Mouse (Mus musculus): ENCODE data around the gene Pelo.

The Pelo gene

DNA sequence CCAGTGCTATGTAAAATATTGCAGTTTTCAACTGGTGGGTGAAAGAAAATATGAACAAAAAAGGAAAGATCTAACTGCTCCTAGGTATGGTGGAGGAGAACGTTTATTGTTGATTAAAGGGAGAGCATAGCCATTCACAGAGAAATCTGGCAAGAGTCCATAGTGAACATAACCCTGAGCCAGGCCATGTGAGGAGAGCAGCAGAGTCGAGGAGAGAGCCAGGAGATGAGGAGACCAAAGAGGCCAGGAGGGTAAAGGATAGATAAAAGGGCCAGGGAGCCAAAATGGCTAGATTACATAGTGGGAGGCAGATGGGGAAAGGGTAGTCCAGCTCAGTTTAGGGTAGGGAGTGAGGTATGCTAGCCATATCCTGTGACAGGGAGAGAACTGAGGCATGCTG lies 6.2 kb upstream of the Pelo start:
- DNase-seq, result no peak

DNA sequence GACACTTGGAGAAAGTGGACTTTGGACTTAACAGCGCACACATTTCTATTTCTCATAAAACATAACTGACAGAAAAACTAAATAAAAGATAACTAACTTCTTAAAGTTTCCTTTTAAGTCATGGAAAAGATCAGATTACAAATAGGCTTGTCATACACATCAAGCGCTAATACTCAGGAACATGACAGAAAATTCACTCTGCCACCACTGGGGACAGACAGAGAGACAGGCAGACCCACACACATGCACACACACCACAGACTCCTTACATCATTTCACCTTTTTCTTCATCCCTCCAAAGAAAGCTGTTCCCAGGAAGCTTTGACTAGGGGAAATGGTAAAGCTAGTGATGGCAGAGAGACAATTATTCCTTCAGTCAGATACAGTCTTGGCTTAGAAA lies 5.4 kb upstream of the Pelo start:
- DNase-seq, result no peak

DNA sequence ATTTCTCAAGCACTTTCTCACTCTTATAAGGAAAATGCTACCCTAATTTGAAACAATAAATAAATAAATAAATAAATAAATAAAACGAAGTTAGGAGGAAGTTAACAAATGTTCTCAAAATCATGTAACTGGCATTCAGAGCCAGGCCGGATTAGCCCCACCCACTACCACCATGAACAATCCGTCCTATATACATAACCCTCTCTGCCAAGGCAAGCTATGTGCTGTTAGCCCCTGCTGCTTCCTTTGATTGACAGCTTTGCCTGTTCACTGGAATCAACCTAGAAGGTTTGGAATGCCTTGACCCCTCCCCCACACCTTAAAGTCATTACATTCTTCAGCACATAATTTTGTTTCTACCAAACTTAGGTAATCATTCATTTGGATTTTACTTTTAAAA lies 1.5 kb upstream of the Pelo start:
- no peak for DNase-seq

DNA sequence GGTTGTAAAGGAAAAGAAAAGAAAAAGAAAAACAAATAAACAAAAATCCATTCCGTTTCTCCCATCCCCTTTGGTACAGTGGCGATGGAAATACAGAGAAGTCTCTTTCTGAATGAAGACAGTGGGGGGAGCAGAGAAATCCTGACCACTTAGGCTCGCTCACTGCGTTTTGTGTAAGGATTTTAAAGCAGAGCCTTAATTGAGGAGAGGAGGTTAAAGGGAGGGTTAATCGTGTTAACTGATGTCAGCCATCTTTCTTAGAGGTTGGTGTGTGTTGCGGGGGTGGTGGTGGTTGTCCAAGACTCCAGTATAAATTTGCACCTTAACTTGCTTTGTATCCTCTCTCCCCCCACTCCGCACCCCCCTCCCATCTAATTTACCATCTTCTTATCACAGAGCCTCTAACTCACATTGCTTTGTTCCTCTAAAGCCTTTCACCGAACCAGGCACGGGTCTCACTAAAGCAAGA lies 1.0 kb upstream of the Pelo start:
- no peak for DNase-seq

DNA sequence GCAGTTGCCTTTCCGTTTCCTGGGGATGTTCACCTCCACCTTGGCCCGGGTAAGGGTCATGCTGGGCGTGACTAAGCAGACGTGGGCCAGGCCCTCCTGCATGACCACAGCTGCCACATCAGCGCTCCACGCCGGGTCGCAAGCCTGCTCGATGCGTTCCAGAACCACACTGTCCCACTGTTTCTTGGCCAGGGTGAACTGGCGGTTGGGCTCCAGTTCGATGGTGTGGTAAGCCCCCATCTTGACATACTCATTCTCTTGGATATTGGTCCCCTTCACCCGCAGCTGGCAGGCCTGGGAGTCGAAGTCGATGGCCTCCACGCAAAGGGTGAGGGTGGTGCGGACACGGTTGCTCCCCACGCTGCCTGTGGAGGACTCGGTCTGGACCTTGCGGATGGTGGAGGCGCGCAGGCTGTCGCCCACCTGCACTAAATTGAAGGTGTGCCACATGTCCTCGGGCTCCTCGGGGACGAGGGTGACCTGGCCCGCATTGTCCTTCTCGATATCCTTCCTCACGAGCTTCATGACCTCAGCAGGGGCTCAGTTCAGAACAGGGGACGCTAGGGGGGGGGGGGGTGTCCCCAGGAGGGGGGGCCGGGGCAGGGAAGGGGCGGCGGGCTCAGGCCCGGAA lies 476 bp downstream of the Pelo start:
- no peak for DNase-seq

GRCm38 (mm10) chr13:115089020-115089394 lies 979 bp downstream of the Pelo start:
- no peak for DNase-seq

GRCm38 (mm10) chr13:115085974-115086373 lies 4.0 kb downstream of the Pelo start:
- DNase-seq, result no peak

- DNase-seq, result no peak
Measured at GRCm38 (mm10) chr13:115082339-115082738, 7.6 kb downstream of the Pelo start.

DNA sequence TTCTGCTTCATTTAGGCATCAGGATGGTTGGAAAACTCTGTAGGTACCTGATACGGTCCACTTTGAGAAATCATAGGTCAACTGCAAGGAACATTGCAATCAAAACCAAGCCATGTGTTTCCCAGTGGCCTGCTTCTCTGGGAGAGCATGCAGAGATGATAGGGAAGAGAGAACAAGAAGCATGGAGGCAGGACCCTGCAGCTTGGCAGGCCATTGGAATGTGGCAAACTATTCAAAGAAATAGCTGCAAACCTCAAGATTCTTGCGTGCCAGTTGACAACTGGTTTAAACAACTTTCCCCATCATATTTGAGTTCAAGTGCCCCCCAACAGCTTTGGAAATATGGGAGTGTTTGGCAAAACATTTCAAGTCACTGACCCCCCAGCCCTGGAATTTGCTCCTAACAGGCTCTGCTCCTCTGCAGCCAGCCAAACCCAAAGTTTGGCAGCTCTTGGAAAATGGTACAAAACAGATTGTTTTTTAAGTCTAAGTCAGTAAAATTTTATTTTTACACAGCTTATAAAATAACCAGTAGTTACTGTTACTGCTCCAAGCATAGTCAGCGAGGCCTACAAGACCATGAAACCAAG lies 9.9 kb downstream of the Pelo start:
- DNase-seq, result no peak

DNA sequence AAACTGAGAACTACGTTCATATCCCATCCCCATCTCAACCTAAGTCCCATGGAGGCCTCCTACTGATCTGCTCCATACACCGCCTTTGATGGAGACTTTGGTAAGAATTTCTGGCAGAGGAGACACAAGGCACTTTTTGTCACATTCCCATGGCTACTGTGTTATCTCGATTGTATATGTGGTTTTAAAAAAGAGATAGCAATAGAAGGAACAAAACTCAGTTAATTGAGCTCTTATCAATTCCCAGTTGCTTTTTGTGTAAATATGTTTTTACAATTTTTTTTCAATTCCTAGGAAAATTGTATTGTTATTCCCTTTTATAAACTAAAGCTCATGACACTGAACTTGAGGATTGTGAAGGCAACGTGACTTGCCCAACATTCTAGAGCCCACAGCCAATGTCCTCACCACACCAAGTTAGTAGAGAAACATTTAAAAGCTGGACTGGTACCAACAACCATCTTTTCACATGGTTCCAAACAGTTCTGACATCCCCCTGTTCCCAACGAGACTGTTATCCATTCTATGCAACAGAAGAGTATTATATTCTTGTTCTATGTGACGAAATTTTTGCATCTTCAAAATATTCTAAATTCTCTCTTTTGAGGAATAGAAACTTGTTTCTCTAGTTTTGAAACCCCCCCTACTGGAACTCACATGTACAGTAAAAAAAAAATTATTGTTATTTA lies 10.8 kb downstream of the Pelo start:
- no peak for DNase-seq

GRCm38 (mm10) chr13:115077346-115078134 lies 12.4 kb downstream of the Pelo start:
- peak; percentile 28 for DNase-seq

- no peak for DNase-seq
Measured at GRCm38 (mm10) chr13:115072386-115072785, 17.6 kb downstream of the Pelo start.

DNA sequence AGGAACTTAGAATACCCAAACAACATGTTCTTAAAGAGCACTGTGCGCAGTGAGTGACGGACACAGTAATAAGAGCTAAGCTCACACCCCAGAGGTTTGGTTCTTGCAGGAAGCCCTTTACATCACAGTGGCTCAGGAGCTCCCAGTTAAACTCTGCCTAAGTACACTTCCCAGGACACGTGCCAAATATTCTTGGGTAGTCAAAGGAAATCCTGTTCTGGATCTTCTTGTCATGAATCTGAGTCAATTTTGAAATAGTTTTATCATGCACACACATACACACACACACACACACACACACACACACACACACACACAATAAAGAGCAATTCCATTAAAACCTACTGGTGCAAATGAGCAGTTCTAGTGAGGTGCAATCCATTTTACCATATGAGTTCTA lies 18.6 kb downstream of the Pelo start:
- peak; percentile 30 for DNase-seq

GRCm38 (mm10) chr13:115067968-115068330 lies 22.0 kb downstream of the Pelo start:
- DNase-seq, result no peak

DNA sequence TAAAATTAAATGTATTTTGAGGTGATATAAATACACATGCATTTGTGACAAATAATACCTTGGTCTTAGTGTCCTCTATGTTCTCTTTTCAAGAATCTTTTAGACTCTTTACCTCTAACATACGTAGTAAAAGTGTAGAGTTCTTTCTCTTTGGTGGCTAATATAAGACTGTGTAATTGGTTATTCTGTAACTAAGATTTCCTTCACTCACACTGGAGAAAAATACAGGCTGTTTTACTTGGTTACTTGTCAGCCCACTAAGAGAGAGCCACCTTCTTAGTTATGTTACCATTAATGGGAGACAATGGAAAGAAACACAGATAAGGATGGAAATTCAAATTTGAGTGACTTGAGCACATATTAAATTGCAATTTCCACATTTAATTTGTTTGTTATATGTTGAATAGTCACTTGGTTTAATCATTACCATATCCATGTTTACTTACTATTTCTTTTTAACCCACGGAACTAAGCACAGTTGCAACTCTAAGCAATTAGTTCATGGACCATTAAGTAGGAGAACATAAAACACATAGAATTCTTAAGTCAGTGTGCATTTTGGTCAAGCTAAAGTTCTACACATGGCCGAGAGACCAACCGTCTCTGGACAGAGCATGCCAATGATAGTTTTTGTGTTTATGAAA lies 22.5 kb downstream of the Pelo start:
- DNase-seq, result no peak

DNA sequence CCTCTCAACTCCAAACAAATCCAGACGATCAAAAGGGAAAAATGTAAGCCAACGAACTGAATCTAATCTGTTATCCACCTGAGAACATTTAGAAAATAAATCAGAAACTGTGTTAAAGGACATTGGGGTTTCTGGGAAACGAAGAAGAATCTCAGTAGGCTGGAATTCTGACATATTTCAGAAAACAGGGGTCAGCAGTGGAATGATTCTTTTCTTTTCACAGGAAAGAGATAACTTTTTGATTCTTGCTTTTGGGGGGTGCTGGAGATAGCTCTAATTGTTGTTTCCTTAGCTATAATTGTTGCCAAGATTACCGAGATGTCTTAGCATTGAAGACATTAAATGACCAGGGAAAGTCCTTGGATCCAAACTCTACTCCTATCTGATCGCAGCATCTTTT lies 32.4 kb downstream of the Pelo start:
- DNase-seq, result no peak

GRCm38 (mm10) chr13:115054783-115055182 lies 35.2 kb downstream of the Pelo start:
- peak; percentile 15 for DNase-seq

GRCm38 (mm10) chr13:115052568-115052967 lies 37.4 kb downstream of the Pelo start:
- DNase-seq, result no peak

DNA sequence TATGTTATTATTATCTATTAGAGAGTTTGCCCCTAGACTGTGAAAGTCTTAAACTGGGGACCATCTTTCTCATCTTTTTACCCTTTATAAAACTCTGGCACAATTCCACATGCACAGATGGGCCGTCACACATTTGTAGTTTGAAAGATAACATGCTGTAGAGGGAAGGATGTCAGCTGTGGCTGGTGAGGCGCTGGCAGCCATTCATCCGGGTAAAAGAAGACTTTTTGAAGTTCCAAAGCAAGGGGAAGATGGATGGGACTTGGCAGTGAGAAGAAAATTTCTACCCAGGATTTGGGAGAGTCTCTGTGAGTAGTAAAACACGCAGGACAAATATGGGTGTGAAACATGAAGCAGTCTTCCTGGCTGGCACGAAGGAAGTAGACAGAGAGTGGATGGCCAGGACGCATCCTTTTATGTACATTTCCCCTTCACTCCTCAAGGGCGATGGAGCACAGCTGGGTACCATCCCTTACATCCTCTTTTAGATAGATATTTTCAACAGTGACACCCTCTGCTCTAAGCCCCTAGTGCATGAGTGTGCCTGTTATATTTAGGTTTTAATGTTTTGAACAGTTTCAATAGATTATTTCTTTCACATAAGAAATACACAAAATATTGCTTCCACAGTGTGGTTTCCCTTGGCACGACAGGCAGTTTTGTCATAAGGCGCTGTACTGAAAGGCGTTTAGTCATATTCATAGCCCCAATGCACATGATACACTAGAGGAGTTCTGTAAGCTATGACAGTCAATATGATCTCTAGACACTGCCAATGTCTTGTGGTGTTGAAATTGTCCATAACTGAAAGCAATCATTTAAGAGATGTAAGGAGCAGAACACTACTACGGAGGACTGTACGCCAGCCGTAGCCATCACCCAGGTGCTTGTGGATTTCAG lies 39.1 kb downstream of the Pelo start:
- peak; percentile 42 for DNase-seq

DNA sequence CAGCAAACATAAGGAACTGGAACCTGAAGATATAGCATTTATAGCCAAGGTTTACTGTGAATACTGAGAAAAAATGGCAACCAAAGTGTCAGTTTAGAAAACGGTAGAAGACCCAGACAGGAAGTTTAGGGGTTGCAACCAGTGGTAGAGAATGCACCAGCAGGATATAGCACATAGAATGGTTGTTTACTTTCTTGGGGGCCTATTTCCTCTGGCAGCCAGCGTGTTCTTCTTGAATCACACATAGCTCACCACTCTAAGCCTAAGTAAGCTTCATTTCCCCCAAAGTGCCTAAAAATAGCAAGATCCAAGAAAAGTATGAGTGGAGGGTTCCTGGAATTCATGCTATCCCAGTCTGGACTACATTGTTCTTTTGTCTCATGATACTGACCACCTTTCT lies 47.3 kb downstream of the Pelo start:
- no peak for DNase-seq

Measured in lung, postnatal 14 days (tissue).